Mouse (Mus musculus) olfactory bulb, adult 2 months (tissue): ENCODE measurements around the gene Otub2.

Experiments used
- CTCF ChIP-seq: fragments of 200-500 bp; IDR thresholded peaks from 2 replicates; pipeline ENCODE4 v1.5.1; 2012; ENCODE audit warnings: low read depth, mild to moderate bottlenecking, low read length, moderate library complexity; ENCODE audit not compliant: insufficient read depth
- POLR2A ChIP-seq: fragments of 200-500 bp; IDR thresholded peaks from 2 replicates; pipeline ENCODE4 v1.6.1; 2012; ENCODE audit warnings: mild to moderate bottlenecking, low read depth, low read length, moderate library complexity; ENCODE audit not compliant: insufficient read depth

DNA sequence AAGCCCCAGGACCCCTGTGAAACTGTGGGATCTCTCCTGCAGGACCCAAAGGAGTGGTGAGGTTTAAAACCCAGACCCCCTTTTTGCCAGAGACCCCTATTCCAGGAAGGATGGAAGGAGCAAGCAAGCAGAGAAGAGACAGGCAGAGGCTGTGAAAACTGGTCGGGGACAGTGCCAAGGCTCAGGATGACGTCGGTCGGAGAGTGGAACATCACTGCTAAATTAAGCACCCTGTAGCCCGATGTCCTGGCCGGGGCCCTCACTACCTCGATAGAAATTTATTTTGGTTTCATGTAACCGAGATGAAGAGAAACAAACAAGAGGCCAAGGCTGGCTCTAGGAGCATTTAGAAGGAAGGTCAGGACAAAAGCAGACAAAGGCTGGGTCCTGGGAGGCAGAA is 30.3 kb upstream of the Otub2 start:
- TF ChIP-seq POLR2A (no peak), CTCF (no peak)
